Mouse (Mus musculus) forebrain, embryonic 16.5 days (tissue): ENCODE results near the gene Tcp10c. TPM values are rescaled to one million over a fixed set of nuclear protein-coding genes. Genes with fewer than 3 reads are reported as not detected.
"Not testable (repeated sequence)": the region's sequence is repeated elsewhere in the genome, so short reads cannot be mapped to it uniquely, and the experiment has no call there.

Source experiments
- ATAC-seq: fragments of 200-750 bp; cut with Nextera tagmentation; 2 replicates; pipeline ENCODE4 v1.8.0; 2017; ENCODE audit warnings: mild to moderate bottlenecking, moderate library complexity
- H3K27ac ChIP-seq: fragments of 300-500 bp; sonication (generic); 2 replicates; pipeline ENCODE4 v1.5.1; 2014; ENCODE audit warnings: low read length, control low read depth
- H3K27me3 ChIP-seq: fragments of 300-500 bp; sonication (generic); replicated peaks from 2 replicates; pipeline ENCODE4 v1.6.1; 2014; ENCODE audit warnings: low read length; ENCODE audit not compliant: control insufficient read depth, insufficient read depth
- H3K36me3 ChIP-seq: fragments of 300-500 bp; sonication (generic); 2 replicates; pipeline ENCODE4 v1.6.1; 2014; ENCODE audit not compliant: control insufficient read depth, insufficient read depth
- H3K4me1 ChIP-seq: fragments of 300-500 bp; sonication (generic); replicated peaks from 2 replicates; pipeline ENCODE4 v1.6.1; 2014; ENCODE audit warnings: low read length; ENCODE audit not compliant: control insufficient read depth, insufficient read depth
- H3K4me2 ChIP-seq: fragments of 300-500 bp; sonication (generic); 2 replicates; pipeline ENCODE4 v1.6.1; 2014; ENCODE audit warnings: mild to moderate bottlenecking, low read length, control low read depth
- H3K4me3 ChIP-seq: fragments of 300-500 bp; sonication (generic); replicated peaks from 2 replicates; pipeline ENCODE4 v1.5.1; 2014; ENCODE audit warnings: mild to moderate bottlenecking, low read length, control low read depth
- H3K9ac ChIP-seq: fragments of 300-500 bp; sonication (generic); replicated peaks from 2 replicates; pipeline ENCODE4 v1.6.1; 2014; ENCODE audit warnings: low read depth, low read length, control low read depth
- H3K9me3 ChIP-seq: fragments of 300-500 bp; sonication (generic); 2 replicates; pipeline ENCODE4 v1.6.1; 2016; ENCODE audit warnings: low read length; ENCODE audit not compliant: control insufficient read depth
- WGBS: fragments of 180-500 bp; shearing (Covaris S2); extraction: QIAGEN DNeasy Blood & Tissue Kit; methylation state at CpG from one replicate; pipeline ENCODE4 v1.1.7; 2014; 5-methylcytosine and 5-hydroxymethylcytosine counted together
- polyA plus RNA-seq: library from polyadenylated mRNA; unstranded; fragments of >200 nt; fragmentation: Nextera tagmentation; extraction: Ambion mirVana; gene quantifications from 2 replicates; pipeline ENCODE4 v1.2.1, GENCODE M21; 2015

The Tcp10c gene
- polyA plus RNA-seq: not detected in 2 replicates

DNA sequence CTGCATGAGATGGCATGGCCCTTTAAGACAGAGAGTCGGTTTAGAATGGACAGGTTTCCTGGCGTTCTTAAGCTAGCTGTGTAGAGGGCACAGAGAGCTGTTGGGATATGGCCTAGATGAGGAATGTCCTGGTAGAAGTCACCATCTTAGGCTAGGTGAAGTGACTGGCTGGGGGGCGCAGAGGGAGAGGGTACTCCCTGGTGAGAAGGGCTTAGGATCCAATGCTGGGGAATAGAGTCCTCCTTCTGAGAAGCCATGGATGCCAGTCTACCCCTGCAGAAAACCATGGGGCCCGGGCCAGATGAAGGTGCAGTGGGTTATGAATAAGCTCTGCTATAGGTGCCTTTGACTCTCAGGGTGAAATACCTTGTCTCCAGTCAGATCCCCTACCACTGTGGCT is at the start of gene Tcp10c:
Gene Tcp10c, plus strand, starts transcription at position 52 of the 400 bp plus-strand sequence.
- ATAC-seq, H3K36me3 ChIP-seq, H3K27ac ChIP-seq, H3K9me3 ChIP-seq, H3K9ac ChIP-seq, H3K27me3 ChIP-seq, H3K4me1 ChIP-seq, H3K4me2 ChIP-seq, H3K4me3 ChIP-seq: not testable (repeated sequence)
- 91% methylated on average over 4 of the region's 4 CpGs for WGBS

- H3K27me3 ChIP-seq, H3K9ac ChIP-seq, H3K4me1 ChIP-seq, H3K27ac ChIP-seq, H3K4me3 ChIP-seq, H3K36me3 ChIP-seq, ATAC-seq, H3K4me2 ChIP-seq: not testable (repeated sequence)
- 84% methylated on average over 5 of the region's 6 CpGs for WGBS
- peaks cover 19% of the 10 kb centered on the region for H3K9me3 ChIP-seq
These were observed 46.5 kb upstream of the Tcp10c start for GRCm38 (mm10) chr17:13307852-13308251.

DNA sequence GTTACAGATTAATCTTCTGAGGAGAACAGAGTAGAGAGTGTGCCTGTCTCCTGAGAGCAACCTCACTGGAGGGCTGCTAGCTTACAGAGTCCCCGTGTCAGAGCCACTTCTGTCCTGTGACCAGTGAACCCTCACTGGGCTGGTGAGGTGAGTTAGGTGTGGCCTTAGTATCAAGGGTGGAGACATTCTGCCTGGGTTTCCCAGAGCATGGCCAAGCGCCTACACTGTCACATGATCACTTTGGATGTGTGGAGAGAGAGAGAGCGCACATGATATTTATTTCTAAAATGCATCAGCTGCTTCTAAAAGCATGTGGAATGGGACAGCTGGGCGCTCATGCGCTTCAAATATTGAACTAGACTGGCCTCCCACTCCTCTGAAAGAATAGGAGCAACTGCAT is 46.0 kb upstream of the Tcp10c start:
- not testable (repeated sequence) for H3K4me2 ChIP-seq, H3K27ac ChIP-seq, H3K4me3 ChIP-seq, H3K27me3 ChIP-seq, H3K36me3 ChIP-seq, H3K4me1 ChIP-seq, H3K9ac ChIP-seq, ATAC-seq
- H3K9me3 ChIP-seq: peaks cover 19% of the 10 kb centered on the region
- 84% methylated on average over 5 of the region's 5 CpGs for WGBS

DNA sequence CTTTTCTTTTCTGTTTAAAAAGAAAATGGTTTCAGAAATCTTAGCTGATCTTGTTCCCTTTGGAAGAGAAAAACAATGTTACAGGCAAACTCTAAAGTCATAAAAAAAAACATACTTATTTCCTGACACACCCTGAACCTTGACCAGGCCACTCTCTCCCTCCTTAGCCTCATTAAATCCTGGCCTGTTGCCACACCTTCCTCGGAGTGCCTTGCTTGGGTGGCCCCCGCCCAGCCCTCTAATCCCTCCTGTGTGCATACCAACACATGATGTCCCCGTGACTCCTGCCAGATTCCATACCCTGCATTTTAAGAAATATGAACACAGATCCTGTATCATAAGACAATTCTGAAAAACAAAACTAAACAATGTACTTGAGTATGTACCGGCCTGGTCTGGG is 45.6 kb upstream of the Tcp10c start:
- H3K4me2 ChIP-seq, ATAC-seq, H3K36me3 ChIP-seq, H3K4me1 ChIP-seq, H3K9ac ChIP-seq, H3K27ac ChIP-seq, H3K4me3 ChIP-seq, H3K27me3 ChIP-seq: not testable (repeated sequence)
- peaks cover 19% of the 10 kb centered on the region for H3K9me3 ChIP-seq
- WGBS: 91% methylated on average over 4 of the region's 4 CpGs

GRCm38 (mm10) chr17:13309182-13309631 is 45.2 kb upstream of the Tcp10c start:
- H3K4me3 ChIP-seq, ATAC-seq, H3K4me2 ChIP-seq, H3K4me1 ChIP-seq, H3K27ac ChIP-seq, H3K27me3 ChIP-seq, H3K36me3 ChIP-seq, H3K9ac ChIP-seq: not testable (repeated sequence)
- H3K9me3 ChIP-seq: peaks cover 19% of the 10 kb centered on the region
- 91% methylated on average over 10 of the region's 10 CpGs for WGBS

DNA sequence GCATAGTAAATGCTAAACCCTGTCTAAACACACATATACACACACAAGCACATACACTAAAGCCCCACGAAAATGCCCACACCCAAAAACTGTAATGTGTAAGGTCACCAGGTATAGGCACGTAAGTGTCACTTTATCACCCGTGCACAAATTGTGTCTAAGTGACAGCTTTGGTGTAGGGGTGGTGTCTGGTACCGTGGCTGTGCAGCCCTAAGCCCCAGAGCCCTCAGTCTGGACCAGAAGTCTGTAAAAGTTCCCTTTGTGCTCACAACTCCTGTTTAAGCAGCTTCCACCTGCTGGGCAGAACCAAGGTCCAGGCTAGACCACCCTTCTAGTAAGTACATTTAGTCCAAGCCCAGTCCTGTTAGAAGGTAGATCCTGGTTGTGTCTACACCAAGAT is 24.4 kb upstream of the Tcp10c start:
- not testable (repeated sequence) for H3K4me2 ChIP-seq, H3K27ac ChIP-seq, H3K4me1 ChIP-seq, H3K36me3 ChIP-seq, ATAC-seq, H3K27me3 ChIP-seq, H3K4me3 ChIP-seq, H3K9ac ChIP-seq
- whole genome bisulfite sequencing: 85% methylated on average over 4 of the region's 4 CpGs
- H3K9me3 ChIP-seq: peaks cover 12% of the 10 kb centered on the region

GRCm38 (mm10) chr17:13331179-13331578 is 23.2 kb upstream of the Tcp10c start:
- peaks cover 12% of the 10 kb centered on the region for H3K9me3 ChIP-seq
- 74% methylated on average over 3 of the region's 4 CpGs for WGBS
- not testable (repeated sequence) for H3K4me3 ChIP-seq, H3K9ac ChIP-seq, H3K36me3 ChIP-seq, H3K4me1 ChIP-seq, H3K4me2 ChIP-seq, ATAC-seq, H3K27ac ChIP-seq, H3K27me3 ChIP-seq

DNA sequence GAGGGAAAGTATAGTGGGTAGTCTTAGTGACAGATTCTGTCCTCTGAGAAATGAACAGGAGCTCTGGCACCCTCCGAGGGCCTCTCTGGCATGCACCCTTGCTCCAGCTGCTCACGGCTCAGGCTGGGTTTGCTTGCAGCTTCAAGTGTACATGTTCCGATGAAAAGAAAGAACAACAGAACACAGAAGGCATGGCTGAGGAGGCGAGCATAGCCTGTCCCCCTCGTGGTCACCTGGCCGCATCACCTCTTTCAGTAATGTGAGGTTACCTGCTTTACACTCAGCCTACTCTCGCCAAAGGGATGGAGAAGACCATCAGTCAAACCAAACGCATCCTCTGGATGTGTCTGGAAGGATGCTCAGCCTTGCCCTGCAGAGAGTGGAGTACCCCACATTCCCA is 21.9 kb upstream of the Tcp10c start:
- H3K36me3 ChIP-seq, H3K4me1 ChIP-seq, H3K27me3 ChIP-seq, H3K9ac ChIP-seq, H3K4me3 ChIP-seq, H3K4me2 ChIP-seq, ATAC-seq, H3K27ac ChIP-seq: not testable (repeated sequence)
- WGBS: 90% methylated on average over 8 of the region's 8 CpGs
- peaks cover 12% of the 10 kb centered on the region for H3K9me3 ChIP-seq

GRCm38 (mm10) chr17:13336979-13337749 is 17.2 kb upstream of the Tcp10c start:
- ATAC-seq: peak; percentile 85

GRCm38 (mm10) chr17:13337931-13338330 is 16.4 kb upstream of the Tcp10c start:
- H3K9me3 ChIP-seq, H3K27ac ChIP-seq, H3K36me3 ChIP-seq, H3K4me3 ChIP-seq, H3K4me2 ChIP-seq, H3K4me1 ChIP-seq, H3K27me3 ChIP-seq, H3K9ac ChIP-seq, ATAC-seq: not testable (repeated sequence)
- 56% methylated on average over 1 of the region's 1 CpGs for WGBS

More at GRCm38 (mm10) chr17:13336979-13337749, 17.2 kb upstream of the Tcp10c start:
- not testable (repeated sequence) for H3K4me1 ChIP-seq, H3K9ac ChIP-seq, H3K4me3 ChIP-seq, H3K9me3 ChIP-seq, H3K36me3 ChIP-seq, H3K4me2 ChIP-seq, H3K27me3 ChIP-seq, H3K27ac ChIP-seq
- 69% methylated on average over 9 of the region's 9 CpGs for WGBS
